Mouse (Mus musculus) right cerebral cortex, postnatal 4 days (tissue): Measurements from ENCODE around the gene Arhgef5.

Source experiments
- DNase-seq: peaks from one replicate; pipeline ENCODE4 v3.0.0-alpha.2; 2022

Gene Arhgef5

GRCm38 (mm10) chr6:43335619-43336234, 70.3 kb downstream of the Arhgef5 start:
- DNase-seq, result peak; percentile 11

- DNase-seq, result no peak
Measured at GRCm38 (mm10) chr6:43337491-43337961, 72.1 kb downstream of the Arhgef5 start.

- DNase-seq, result no peak
Measured at GRCm38 (mm10) chr6:43338804-43339203, 73.4 kb downstream of the Arhgef5 start.
